In genomic region chr3:137869395-137869794, GRCm38 (mm10) we compare ENCODE assay signal across 9 mouse cellular contexts. TPM values are rescaled to one million over a fixed set of nuclear protein-coding genes. Genes with fewer than 3 reads are reported as not detected.
DNase-seq lines count a peak whose midpoint lies in the region; ATAC-seq and TF ChIP-seq lines count a peak whose summit lies in the region.
"Had no signal": no experiment of that assay in that cellular context is flagged by ENCODE, and none has a peak within 500 bp of the region (broad histone marks: within the 10 kb centered on the region; RNA-seq: fewer than 3 reads in every experiment).

No protein-coding gene starts in this region.

- H3K4me3 ChIP-seq in hindbrain, embryonic 13.5 days, result no peak overlapping the region
- no peak overlapping the region for H3K4me3 ChIP-seq in hindbrain, embryonic 11.5 days (ENCODE audit: low read depth, low read length)
- H3K4me3 ChIP-seq in liver, embryonic 11.5 days (ENCODE audit: low read depth, low read length), result no peak overlapping the region
- H3K4me3 ChIP-seq in MEL (ENCODE audit: control insufficient read depth in 1 of 2, insufficient read depth in 1 of 2, low read depth in 2 of 2, low read length in 2 of 2), result no peak overlapping the region
- H3K4me3 ChIP-seq in liver, embryonic 14.5 days (ENCODE audit: insufficient read depth in 1 of 2, low read depth in 2 of 2, low read length in 2 of 2), result no peak overlapping the region
- no peak overlapping the region for H3K4me3 ChIP-seq in left cerebral cortex, adult 2 months

- TF ChIP-seq CTCF in MEL (IDR thresholded peaks at IDR 0.05 in 2 of 3, conservative IDR thresholded peaks at IDR 0.05 in 1 of 3; ENCODE audit: control insufficient read depth in 1 of 3, insufficient read depth in 1 of 3, low read depth in 2 of 3, low read length in 3 of 3, poor library complexity in 1 of 3, severe bottlenecking in 1 of 3), result no peak
- TF ChIP-seq CTCF in liver, embryonic 14.5 days (IDR thresholded peaks at IDR 0.05; ENCODE audit: low read depth), result no peak
- TF ChIP-seq CTCF in left cerebral cortex, adult 2 months (IDR thresholded peaks at IDR 0.05), result no peak

- no peak for TF ChIP-seq RAD21 in MEL (IDR thresholded peaks at IDR 0.05; ENCODE audit: low read depth, low read length)

- no peaks in the 10 kb centered on the region for H3K9me3 ChIP-seq in hindbrain, embryonic 13.5 days
- no peaks in the 10 kb centered on the region for H3K9me3 ChIP-seq in hindbrain, embryonic 11.5 days (ENCODE audit: control insufficient read depth, low read length)
- no peaks in the 10 kb centered on the region for H3K9me3 ChIP-seq in liver, embryonic 11.5 days (ENCODE audit: control insufficient read depth, low read length)
- no peaks in the 10 kb centered on the region for H3K9me3 ChIP-seq in MEL (replicated peaks; ENCODE audit: insufficient read depth, low read length)
- H3K9me3 ChIP-seq in liver, embryonic 14.5 days (ENCODE audit: control insufficient read depth, low read length), result no peaks in the 10 kb centered on the region

- no peaks in the 10 kb centered on the region for H3K36me3 ChIP-seq in hindbrain, embryonic 13.5 days
- no peaks in the 10 kb centered on the region for H3K36me3 ChIP-seq in hindbrain, embryonic 11.5 days (ENCODE audit: control insufficient read depth, insufficient read depth, low read length)
- H3K36me3 ChIP-seq in liver, embryonic 11.5 days (ENCODE audit: control insufficient read depth, insufficient read depth, low read length), result peaks cover 9% of the 10 kb centered on the region; the same call in 1 of the 2 replicates
- peaks cover 4 to 16% of the 10 kb centered on the region in 2 experiments for H3K36me3 ChIP-seq in MEL (ENCODE audit: control insufficient read depth in 1 of 2, insufficient read depth in 2 of 2, low read length in 2 of 2)
- H3K36me3 ChIP-seq in liver, embryonic 14.5 days (replicated peaks; ENCODE audit: control insufficient read depth, insufficient read depth, low read depth), result peaks cover 13% of the 10 kb centered on the region

- no peak overlapping the region for H3K27ac ChIP-seq in hindbrain, embryonic 13.5 days
- H3K27ac ChIP-seq in hindbrain, embryonic 11.5 days (ENCODE audit: low read depth, low read length), result no peak overlapping the region
- no peak overlapping the region for H3K27ac ChIP-seq in liver, embryonic 11.5 days (ENCODE audit: low read depth, low read length)
- H3K27ac ChIP-seq in MEL (ENCODE audit: control insufficient read depth, low read depth, low read length), result no peak overlapping the region
- no peak overlapping the region for H3K27ac ChIP-seq in liver, embryonic 14.5 days
- no peak overlapping the region for H3K27ac ChIP-seq in left cerebral cortex, adult 2 months

- ATAC-seq in hindbrain, embryonic 13.5 days (ENCODE audit: low FRiP score), result no peak
- no peak for ATAC-seq in hindbrain, embryonic 11.5 days (ENCODE audit: low FRiP score)
- no peak for ATAC-seq in liver, embryonic 11.5 days (replicated peaks; ENCODE audit: low FRiP score)
- no peak for ATAC-seq in liver, embryonic 14.5 days (ENCODE audit: insufficient read depth)

- 82% methylated on average over 9 of the region's 9 CpGs for WGBS in hindbrain, embryonic 13.5 days
- 97% methylated on average over 9 of the region's 9 CpGs for WGBS in hindbrain, embryonic 11.5 days
- WGBS in liver, embryonic 11.5 days, result 95% methylated on average over 9 of the region's 9 CpGs
- WGBS in liver, embryonic 14.5 days (ENCODE audit: insufficient replicate concordance), result 89% methylated on average over 9 of the region's 9 CpGs

- H3K79me2 ChIP-seq in MEL (ENCODE audit: control insufficient read depth, insufficient read depth, low read length, poor library complexity), result peaks cover 33% of the 10 kb centered on the region

- H3K4me2 ChIP-seq in hindbrain, embryonic 13.5 days, result peak overlapping the region; percentile 10; the same call in 1 of the 2 replicates
- H3K4me2 ChIP-seq in hindbrain, embryonic 11.5 days (replicated peaks; ENCODE audit: low read depth, low read length), result no peak overlapping the region
- H3K4me2 ChIP-seq in liver, embryonic 11.5 days, result peak overlapping the region; percentile 82; the same call in 1 of the 2 replicates
- H3K4me2 ChIP-seq in liver, embryonic 14.5 days (ENCODE audit: low read depth), result peak overlapping the region; percentile 99

- no peak for TF ChIP-seq EP300 in MEL (IDR thresholded peaks at IDR 0.05; ENCODE audit: low read depth in 1 of 2, low read length in 2 of 2)
- no peak for TF ChIP-seq EP300 in liver, embryonic 14.5 days (IDR thresholded peaks at IDR 0.05; ENCODE audit: low read depth)

- no peaks in the 10 kb centered on the region for H3K27me3 ChIP-seq in hindbrain, embryonic 13.5 days
- H3K27me3 ChIP-seq in hindbrain, embryonic 11.5 days (ENCODE audit: control insufficient read depth, insufficient read depth, low read length), result no peaks in the 10 kb centered on the region
- H3K27me3 ChIP-seq in liver, embryonic 11.5 days (replicated peaks; ENCODE audit: control insufficient read depth, insufficient read depth, low read length), result no peaks in the 10 kb centered on the region
- H3K27me3 ChIP-seq in MEL (ENCODE audit: control insufficient read depth in 1 of 2, insufficient read depth in 2 of 2, low read length in 2 of 2), result no peaks in the 10 kb centered on the region
- H3K27me3 ChIP-seq in liver, embryonic 14.5 days (ENCODE audit: control insufficient read depth, insufficient read depth, low read length), result no peaks in the 10 kb centered on the region

- no peak for TF ChIP-seq POLR2A in MEL (IDR thresholded peaks at IDR 0.05; ENCODE audit: control insufficient read depth in 1 of 2, insufficient read depth in 1 of 2, low read depth in 1 of 2, low read length in 2 of 2, poor library complexity in 1 of 2)

- intact Hi-C loops in left cerebral cortex, adult 2 months (cut with DNase I), result loop anchor here (5.0 kb wide), 2 partner anchors 123 to 198 kb away; partner anchors contain the start of genes 1110002E22Rik and Gm5105

- no peak for DNase-seq in hindbrain, embryonic 11.5 days (ENCODE audit: low spot score)
- no peak for DNase-seq in liver, embryonic 11.5 days (ENCODE audit: low spot score)
- DNase-seq in liver (no peak), MEL (ENCODE audit: low read depth, low spot score) (no peak)
- no peak for DNase-seq in liver, embryonic 14.5 days (ENCODE audit: low read depth in 3 of 3, low spot score in 3 of 3)
- no peak for DNase-seq in left cerebral cortex, adult 2 months (ENCODE audit: extremely low spot score in 1 of 2, low spot score in 2 of 2)
- no peak for DNase-seq in B cell, adult 2 months
- DNase-seq: adrenal gland, postnatal 10 days had no signal

- H3K4me1 ChIP-seq in hindbrain, embryonic 13.5 days (replicated peaks), result peaks cover 24% of the 10 kb centered on the region
- H3K4me1 ChIP-seq in hindbrain, embryonic 11.5 days (replicated peaks; ENCODE audit: control insufficient read depth, insufficient read depth, low read length), result 0 out of 2 replicates have a peak, but pooled peaks cover 2% of the 10 kb centered on the region
- H3K4me1 ChIP-seq in liver, embryonic 11.5 days (replicated peaks; ENCODE audit: control insufficient read depth, insufficient read depth, low read length), result peaks cover 11% of the 10 kb centered on the region
- H3K4me1 ChIP-seq in MEL (ENCODE audit: control insufficient read depth in 1 of 2, insufficient read depth in 2 of 2, low read length in 2 of 2), result peaks cover 0 to 5% of the 10 kb centered on the region in 2 experiments; a peak in 2 of 4 replicates
- H3K4me1 ChIP-seq in liver, embryonic 14.5 days (replicated peaks; ENCODE audit: control insufficient read depth in 2 of 2, insufficient read depth in 2 of 2, low read length in 1 of 2), result peaks cover 12 to 15% of the 10 kb centered on the region in 2 experiments

- H3K9ac ChIP-seq in hindbrain, embryonic 13.5 days, result 0 out of 2 replicates have a peak overlapping the region, but pooled peaks have one; percentile 29
- H3K9ac ChIP-seq in hindbrain, embryonic 11.5 days (ENCODE audit: low read depth, low read length), result no peak overlapping the region
- H3K9ac ChIP-seq in liver, embryonic 11.5 days (ENCODE audit: low read depth, low read length), result no peak overlapping the region
- H3K9ac ChIP-seq in MEL (ENCODE audit: control insufficient read depth, low read depth, low read length, poor library complexity, severe bottlenecking), result 0 out of 2 replicates have a peak overlapping the region, but pooled peaks have one; percentile 99
- H3K9ac ChIP-seq in liver, embryonic 14.5 days (replicated peaks), result no peak overlapping the region

RNA-seq across cellular contexts. Expression of gene Dnajb14, which starts 1.9 kb away (rescaled TPM):
- 11.7 and 11.9 TPM in 2 replicates for polyA plus RNA-seq in hindbrain, embryonic 13.5 days (2015; fragmentation: Nextera tagmentation; extraction: Ambion mirVana)
- 9.2 and 10.4 TPM in 2 replicates for polyA plus RNA-seq in hindbrain, embryonic 11.5 days (2014; fragmentation: Nextera tagmentation; extraction: Ambion mirVana)
- 9.0 and 9.8 TPM in 2 replicates for polyA plus RNA-seq in liver, embryonic 11.5 days (2014; fragmentation: Nextera tagmentation; extraction: Ambion mirVana)
- total RNA-seq in MEL (2012; rRNA removed), result 4.2 and 4.4 TPM in 2 replicates
- 1 to 10 TPM in 1 of 2 experiments, not detected in 1; 6.1 TPM for polyA plus RNA-seq in MEL (2012; ENCODE audit: insufficient read depth in 1 of 2, insufficient read length in 2 of 2, low read depth in 1 of 2, low replicate concordance in 2 of 2, missing spikeins in 1 of 2)
- polyA plus RNA-seq in liver, embryonic 14.5 days (2012; rRNA removed), result 1.2 and 1.5 TPM in 2 replicates
- polyA plus RNA-seq in liver, embryonic 14.5 days (2014; fragmentation: Nextera tagmentation; extraction: Ambion mirVana), result 3.7 and 4.4 TPM in 2 replicates
- total RNA-seq in left cerebral cortex, adult 2 months (2021), result 10 to 100 TPM; 44.5 to 47.6 TPM

RNA-seq across cellular contexts. Expression of gene H2afz, which starts 5.1 kb away (rescaled TPM):
- 1,016 and 1,041 TPM in 2 replicates for polyA plus RNA-seq in hindbrain, embryonic 13.5 days (2015; fragmentation: Nextera tagmentation; extraction: Ambion mirVana)
- 2,789 and 2,825 TPM in 2 replicates for polyA plus RNA-seq in hindbrain, embryonic 11.5 days (2014; fragmentation: Nextera tagmentation; extraction: Ambion mirVana)
- polyA plus RNA-seq in liver, embryonic 11.5 days (2014; fragmentation: Nextera tagmentation; extraction: Ambion mirVana), result 2,121 and 2,201 TPM in 2 replicates
- 1,732 and 2,078 TPM in 2 replicates for total RNA-seq in MEL (2012; rRNA removed)
- polyA plus RNA-seq in MEL (2012; ENCODE audit: insufficient read depth in 1 of 2, insufficient read length in 2 of 2, low read depth in 1 of 2, low replicate concordance in 2 of 2, missing spikeins in 1 of 2), result 1,000 to 10,000 TPM; 1,006 to 3,472 TPM
- 539 and 784 TPM in 2 replicates for polyA plus RNA-seq in liver, embryonic 14.5 days (2012; rRNA removed)
- polyA plus RNA-seq in liver, embryonic 14.5 days (2014; fragmentation: Nextera tagmentation; extraction: Ambion mirVana), result 1,242 and 1,265 TPM in 2 replicates
- 100 to 1,000 TPM; 168 to 196 TPM for total RNA-seq in left cerebral cortex, adult 2 months (2021)

RNA-seq across cellular contexts. Expression of gene Lamtor3, which starts 48.9 kb away (rescaled TPM):
- 121 and 130 TPM in 2 replicates for polyA plus RNA-seq in hindbrain, embryonic 13.5 days (2015; fragmentation: Nextera tagmentation; extraction: Ambion mirVana)
- polyA plus RNA-seq in hindbrain, embryonic 11.5 days (2014; fragmentation: Nextera tagmentation; extraction: Ambion mirVana), result 96.9 and 103 TPM in 2 replicates
- polyA plus RNA-seq in liver, embryonic 11.5 days (2014; fragmentation: Nextera tagmentation; extraction: Ambion mirVana), result 100 and 105 TPM in 2 replicates
- 73.3 and 77.5 TPM in 2 replicates for total RNA-seq in MEL (2012; rRNA removed)
- polyA plus RNA-seq in MEL (2012; ENCODE audit: insufficient read depth in 1 of 2, insufficient read length in 2 of 2, low read depth in 1 of 2, low replicate concordance in 2 of 2, missing spikeins in 1 of 2), result 10 to 100 TPM in 1 of 2 experiments, not detected in 1; 88.3 TPM
- polyA plus RNA-seq in liver, embryonic 14.5 days (2012; rRNA removed), result 31.3 and 35.2 TPM in 2 replicates
- 54.3 and 60.1 TPM in 2 replicates for polyA plus RNA-seq in liver, embryonic 14.5 days (2014; fragmentation: Nextera tagmentation; extraction: Ambion mirVana)
- 10 to 100 TPM; 68.4 to 73.2 TPM for total RNA-seq in left cerebral cortex, adult 2 months (2021)

Comparison
In these comparisons a context has a peak if more than half of its experiments do, and no peak if none do; other contexts are left out.
1. H3K9ac ChIP-seq: peak in hindbrain, embryonic 13.5 days (single experiment) and MEL (single experiment); none in hindbrain, embryonic 11.5 days (single experiment), liver, embryonic 11.5 days (single experiment) and liver, embryonic 14.5 days (single experiment).